Mouse (Mus musculus) G1E (cell line): ENCODE data around the gene Metrn. TPM values are rescaled to one million over a fixed set of nuclear protein-coding genes. Genes with fewer than 3 reads are reported as not detected.

Experiments
- ATAC-seq: 2 replicates; pipeline ENCODE4 v1.8.0; 2016; ENCODE audit warnings: mild to moderate bottlenecking; ENCODE audit not compliant: insufficient number of reproducible peaks, poor library complexity, low FRiP score, severe bottlenecking; ENCODE audit errors: extremely low read depth
- DNase-seq: peaks from one replicate; pipeline ENCODE4 v3.0.0; 2012; ENCODE audit warnings: low spot score
- H3K27me3 ChIP-seq: 2 replicates; pipeline ENCODE4 v1.6.1; 2012; ENCODE audit warnings: mild to moderate bottlenecking, low read length, inconsistent platforms; ENCODE audit not compliant: insufficient read depth
- H3K36me3 ChIP-seq: replicated peaks from 2 replicates; pipeline ENCODE3; 2012; ENCODE audit warnings: mild to moderate bottlenecking, inconsistent platforms
- H3K4me1 ChIP-seq: 2 replicates; pipeline ENCODE4 v1.6.1; 2012; ENCODE audit warnings: low read depth, low read length, inconsistent platforms, mixed read lengths; ENCODE audit not compliant: insufficient read depth
- H3K4me3 ChIP-seq: 2 replicates; pipeline ENCODE4 v1.5.1; 2012; ENCODE audit warnings: low read depth, mild to moderate bottlenecking, inconsistent platforms, low read length, moderate library complexity, mixed read lengths
- H3K9me3 ChIP-seq: replicated peaks from 2 replicates; pipeline ENCODE4 v1.6.1; 2012; ENCODE audit warnings: inconsistent platforms
- CTCF ChIP-seq: IDR thresholded peaks from 2 replicates; pipeline ENCODE4 v1.5.1; 2012; ENCODE audit warnings: low read depth, low read length, inconsistent platforms, mixed read lengths
- GATA1 ChIP-seq: IDR thresholded peaks from 2 replicates; pipeline ENCODE4 v1.6.1; 2012; ENCODE audit warnings: borderline replicate concordance, low read length, inconsistent platforms, mixed read lengths
- GATA2 ChIP-seq: IDR thresholded peaks from 2 replicates; pipeline ENCODE4 v1.6.1; 2012; ENCODE audit warnings: low read depth, low read length, inconsistent platforms, borderline replicate concordance
- POLR2AphosphoS5 ChIP-seq: IDR thresholded peaks from 2 replicates; pipeline ENCODE4 v1.6.1; 2012; ENCODE audit warnings: low read depth, low read length, inconsistent platforms; ENCODE audit not compliant: insufficient replicate concordance
- TAL1 ChIP-seq: conservative IDR thresholded peaks from 2 replicates; pipeline ENCODE4 v1.6.1; 2012; ENCODE audit warnings: low read depth, low read length, inconsistent platforms, mixed read lengths
- polyA plus RNA-seq: library from polyadenylated mRNA; stranded (reverse); fragments of >175 nt; gene quantifications from 2 replicates; pipeline ENCODE4 v1.2.3, GENCODE M21; 2012
- total RNA-seq, 2 experiments: library from RNA; stranded (forward) in 1 of 2; stranded (reverse) in 1 of 2; fragments of 200-1000 nt in 1 of 2; fragments of >200 nt in 1 of 2; fragmentation: Nextera tagmentation in 1 of 2; gene quantifications; 2 replicates each; pipeline ENCODE4 v1.2.3; 2014 to 2017

Gene Metrn
- total and polyA plus RNA-seq, 3 experiments: 19.7 to 129 (median 22.3) TPM

- H3K36me3 ChIP-seq: peaks cover 85% of the 10 kb centered on the region
- TF ChIP-seq CTCF: no peak
- TF ChIP-seq POLR2AphosphoS5: no peak
- no peak for TF ChIP-seq GATA1
- no peak for TF ChIP-seq TAL1
- no peak for TF ChIP-seq GATA2
- H3K9me3 ChIP-seq: no peaks in the 10 kb centered on the region
- no peaks in the 10 kb centered on the region for H3K27me3 ChIP-seq
- H3K4me3 ChIP-seq: no peak overlapping the region
- no peak for DNase-seq
- peaks cover 29% of the 10 kb centered on the region for H3K4me1 ChIP-seq
- ATAC-seq: no peak
Measured at GRCm38 (mm10) chr17:25781339-25781738, 15.6 kb downstream of the Metrn start.

GRCm38 (mm10) chr17:25777948-25778347 lies 19.0 kb downstream of the Metrn start:
- no peak for ATAC-seq
- H3K36me3 ChIP-seq: peaks cover 83% of the 10 kb centered on the region
- no peak overlapping the region for H3K4me3 ChIP-seq
- no peak for DNase-seq
- TF ChIP-seq GATA2: no peak
- TF ChIP-seq POLR2AphosphoS5: no peak
- no peak for TF ChIP-seq TAL1
- TF ChIP-seq CTCF: no peak
- TF ChIP-seq GATA1: no peak
- peaks cover 25% of the 10 kb centered on the region for H3K4me1 ChIP-seq
- H3K27me3 ChIP-seq: no peaks in the 10 kb centered on the region
- no peaks in the 10 kb centered on the region for H3K9me3 ChIP-seq

- TF ChIP-seq GATA1 (no peak), TAL1 (no peak), CTCF (no peak), GATA2 (no peak), POLR2AphosphoS5 (no peak)
- H3K27me3 ChIP-seq: peaks cover 2% of the 10 kb centered on the region
- no peak for ATAC-seq
- DNase-seq: no peak
- peaks cover 25% of the 10 kb centered on the region for H3K4me1 ChIP-seq
- peak overlapping the region; percentile 33; the same call in 1 of the 2 replicates for H3K4me3 ChIP-seq
- H3K9me3 ChIP-seq: no peaks in the 10 kb centered on the region
- peaks cover 58% of the 10 kb centered on the region for H3K36me3 ChIP-seq
Measured at GRCm38 (mm10) chr17:25775318-25776062, 21.4 kb downstream of the Metrn start.

- H3K9me3 ChIP-seq: no peaks in the 10 kb centered on the region
- peaks cover 25% of the 10 kb centered on the region for H3K4me1 ChIP-seq
- H3K36me3 ChIP-seq: peaks cover 40% of the 10 kb centered on the region
- peak; percentile 63 for ATAC-seq
- H3K27me3 ChIP-seq: peaks cover 12% of the 10 kb centered on the region
- DNase-seq: peak; percentile 67
- TF ChIP-seq TAL1 (no peak), CTCF (peak; percentile 84)
- H3K4me3 ChIP-seq: peak within 1 kb of the TSS; percentile 89
Measured at GRCm38 (mm10) chr17:25773549-25774120, 23.3 kb downstream of the Metrn start, which contains the start of gene Narfl. TSS of gene Narfl (plus strand) at chr17:25773776.

- Histone ChIP-seq H3K36me3 (no peaks in the 10 kb centered on the region), H3K4me3 (no peak overlapping the region), H3K9me3 (no peaks in the 10 kb centered on the region), H3K27me3 (peaks cover 32% of the 10 kb centered on the region), H3K4me1 (peaks cover 8% of the 10 kb centered on the region)
- DNase-seq (no peak), ATAC-seq (no peak)
- TF ChIP-seq CTCF (no peak), GATA1 (no peak), GATA2 (no peak), POLR2AphosphoS5 (no peak), TAL1 (no peak)
Measured at GRCm38 (mm10) chr17:25769331-25769730, 27.6 kb downstream of the Metrn start.

- no peak overlapping the region for H3K4me3 ChIP-seq
- no peaks in the 10 kb centered on the region for H3K36me3 ChIP-seq
- peaks cover 38% of the 10 kb centered on the region for H3K27me3 ChIP-seq
- no peaks in the 10 kb centered on the region for H3K9me3 ChIP-seq
- TF ChIP-seq GATA1 (no peak), TAL1 (no peak), POLR2AphosphoS5 (no peak), GATA2 (no peak), CTCF (no peak)
- H3K4me1 ChIP-seq: no peaks in the 10 kb centered on the region
- DNase-seq (no peak), ATAC-seq (no peak)
Measured at GRCm38 (mm10) chr17:25765886-25766285, 31.1 kb downstream of the Metrn start.
